ENCODE assay signal across 13 mouse cellular contexts in genomic region chr11:70297405-70297804, GRCm38 (mm10). TPM values are rescaled to one million over a fixed set of nuclear protein-coding genes. Genes with fewer than 3 reads are reported as not detected.
DNase-seq lines count a peak whose midpoint lies in the region; ATAC-seq and TF ChIP-seq lines count a peak whose summit lies in the region.
"Had no signal": no experiment of that assay in that cellular context is flagged by ENCODE, and none has a peak within 500 bp of the region (broad histone marks: within the 10 kb centered on the region; RNA-seq: fewer than 3 reads in every experiment).

No protein-coding gene starts in this region.

- no peaks in the 10 kb centered on the region for H3K36me3 ChIP-seq in stomach, embryonic 16.5 days (ENCODE audit: control insufficient read depth, insufficient read depth, low read length)
- H3K36me3 ChIP-seq in stomach, postnatal 0 days (ENCODE audit: control insufficient read depth, insufficient read depth, low read length): no peaks in the 10 kb centered on the region
- no peaks in the 10 kb centered on the region for H3K36me3 ChIP-seq in forebrain, embryonic 15.5 days
- no peaks in the 10 kb centered on the region for H3K36me3 ChIP-seq in forebrain, embryonic 13.5 days (ENCODE audit: poor library complexity, severe bottlenecking)
- H3K36me3 ChIP-seq: midbrain, embryonic 10.5 days had no signal

- 0 out of 2 replicates have a peak, but pooled peaks cover 4% of the 10 kb centered on the region for H3K4me1 ChIP-seq in stomach, embryonic 16.5 days (ENCODE audit: control insufficient read depth, insufficient read depth, low read length)
- no peaks in the 10 kb centered on the region for H3K4me1 ChIP-seq in stomach, postnatal 0 days (replicated peaks; ENCODE audit: control insufficient read depth, insufficient read depth)
- H3K4me1 ChIP-seq in forebrain, embryonic 15.5 days: no peaks in the 10 kb centered on the region
- no peaks in the 10 kb centered on the region for H3K4me1 ChIP-seq in forebrain, embryonic 13.5 days
- H3K4me1 ChIP-seq: midbrain, embryonic 10.5 days had no signal

- H3K27ac ChIP-seq in stomach, embryonic 16.5 days (ENCODE audit: low read length): peak overlapping the region; percentile 45; the same call in 1 of the 2 replicates
- H3K27ac ChIP-seq in stomach, postnatal 0 days (replicated peaks): no peak overlapping the region
- H3K27ac ChIP-seq in forebrain, embryonic 15.5 days (replicated peaks): no peak overlapping the region; the same call in 1 of the 2 replicates
- H3K27ac ChIP-seq in forebrain, embryonic 13.5 days: no peak overlapping the region
- H3K27ac ChIP-seq: liver, embryonic 14.5 days; midbrain, embryonic 10.5 days had no signal

- H3K9me3 ChIP-seq in stomach, embryonic 16.5 days (replicated peaks; ENCODE audit: control insufficient read depth, low read length): peaks cover 6% of the 10 kb centered on the region
- H3K9me3 ChIP-seq in stomach, postnatal 0 days (ENCODE audit: control insufficient read depth, low read length): no peaks in the 10 kb centered on the region
- H3K9me3 ChIP-seq in forebrain, embryonic 15.5 days: no peaks in the 10 kb centered on the region
- H3K9me3 ChIP-seq in forebrain, embryonic 13.5 days (replicated peaks): 0 out of 2 replicates have a peak, but pooled peaks cover 6% of the 10 kb centered on the region

- H3K27me3 ChIP-seq in stomach, embryonic 16.5 days (ENCODE audit: control insufficient read depth, insufficient read depth, low read length): no peaks in the 10 kb centered on the region
- no peaks in the 10 kb centered on the region for H3K27me3 ChIP-seq in stomach, postnatal 0 days (ENCODE audit: control insufficient read depth, insufficient read depth, low read length)
- H3K27me3 ChIP-seq in forebrain, embryonic 15.5 days: no peaks in the 10 kb centered on the region
- H3K27me3 ChIP-seq in forebrain, embryonic 13.5 days: no peaks in the 10 kb centered on the region

- DNase-seq in CD4-positive, CD25-positive, alpha-beta regulatory T cell, adult 2 months (ENCODE audit: low read depth, low spot score): peak; percentile 26
- DNase-seq in kidney, postnatal 10 days: peak; percentile 25
- no peak for DNase-seq in kidney, postnatal 25 days
- DNase-seq in stomach, postnatal 0 days (ENCODE audit: low spot score): no peak
- DNase-seq: adrenal gland, postnatal 36 days; cerebellum, adult 18-20 months had no signal

- TF ChIP-seq EP300 in stomach, postnatal 0 days (optimal IDR thresholded peaks at IDR 0.05): no peak

- ATAC-seq in CD4-positive, CD25-positive, alpha-beta regulatory T cell, adult 4 months: no peak
- no peak for ATAC-seq in stomach, embryonic 16.5 days (ENCODE audit: insufficient read depth, low FRiP score)
- ATAC-seq in stomach, postnatal 0 days (ENCODE audit: low FRiP score, low TSS enrichment): no peak
- no peak for ATAC-seq in forebrain, embryonic 15.5 days (replicated peaks)
- ATAC-seq in forebrain, embryonic 13.5 days: no peak

- TF ChIP-seq CTCF in stomach, postnatal 0 days (IDR thresholded peaks at IDR 0.05; ENCODE audit: low read depth): no peak

- WGBS in stomach, embryonic 16.5 days: 30% methylated on average over 4 of the region's 4 CpGs
- WGBS in stomach, postnatal 0 days: 34% methylated on average over 4 of the region's 4 CpGs
- WGBS in forebrain, embryonic 15.5 days: 64% methylated on average over 4 of the region's 4 CpGs
- 72% methylated on average over 4 of the region's 4 CpGs for WGBS in forebrain, embryonic 13.5 days

- no peak overlapping the region for H3K4me3 ChIP-seq in stomach, embryonic 16.5 days (replicated peaks; ENCODE audit: low read length)
- no peak overlapping the region for H3K4me3 ChIP-seq in stomach, postnatal 0 days (ENCODE audit: low read depth, low read length)
- H3K4me3 ChIP-seq in forebrain, embryonic 15.5 days: no peak overlapping the region
- no peak overlapping the region for H3K4me3 ChIP-seq in forebrain, embryonic 13.5 days
- H3K4me3 ChIP-seq: midbrain, embryonic 10.5 days had no signal

- H3K9ac ChIP-seq in stomach, embryonic 16.5 days (ENCODE audit: low read length): no peak overlapping the region
- no peak overlapping the region for H3K9ac ChIP-seq in stomach, postnatal 0 days (ENCODE audit: low read length)
- no peak overlapping the region for H3K9ac ChIP-seq in forebrain, embryonic 15.5 days (replicated peaks)
- no peak overlapping the region for H3K9ac ChIP-seq in forebrain, embryonic 13.5 days
- H3K9ac ChIP-seq: liver, embryonic 14.5 days had no signal

- no peak overlapping the region for H3K4me2 ChIP-seq in stomach, embryonic 16.5 days (ENCODE audit: low read depth, low read length)
- no peak overlapping the region for H3K4me2 ChIP-seq in stomach, postnatal 0 days (replicated peaks; ENCODE audit: low read depth)
- no peak overlapping the region for H3K4me2 ChIP-seq in forebrain, embryonic 15.5 days (replicated peaks)
- no peak overlapping the region for H3K4me2 ChIP-seq in forebrain, embryonic 13.5 days

RNA-seq across cellular contexts. Expression of gene Alox12e, which starts 25.0 kb away (rescaled TPM):
- polyA plus RNA-seq in CD4-positive, CD25-positive, alpha-beta regulatory T cell, adult 4 months (2017; shearing (Covaris generic)): not detected
- not detected in 2 replicates for polyA plus RNA-seq in stomach, embryonic 16.5 days (2015; fragmentation: Nextera tagmentation; extraction: Ambion mirVana)
- polyA plus RNA-seq in stomach, postnatal 0 days (2015; fragmentation: Nextera tagmentation; extraction: Ambion mirVana): 0.05 and 0.17 TPM in 2 replicates
- not detected in 2 replicates for polyA plus RNA-seq in forebrain, embryonic 15.5 days (2015; fragmentation: Nextera tagmentation; extraction: Ambion mirVana)
- not detected in 2 replicates for polyA plus RNA-seq in forebrain, embryonic 13.5 days (2015; fragmentation: Nextera tagmentation; extraction: Ambion mirVana)
- polyA plus RNA-seq: midbrain, embryonic 10.5 days; stomach, embryonic 14.5 days had no signal

RNA-seq across cellular contexts. Expression of gene Alox12, which starts 42.3 kb away (rescaled TPM):
- polyA plus RNA-seq in CD4-positive, CD25-positive, alpha-beta regulatory T cell, adult 4 months (2017; shearing (Covaris generic)): under 1 TPM in 1 of 2 experiments, not detected in 1; 0.31 TPM
- polyA plus RNA-seq in stomach, embryonic 16.5 days (2015; fragmentation: Nextera tagmentation; extraction: Ambion mirVana): 17.8 and 21.0 TPM in 2 replicates
- polyA plus RNA-seq in stomach, postnatal 0 days (2015; fragmentation: Nextera tagmentation; extraction: Ambion mirVana): 13.8 and 16.5 TPM in 2 replicates
- 0.66 and 0.79 TPM in 2 replicates for polyA plus RNA-seq in forebrain, embryonic 15.5 days (2015; fragmentation: Nextera tagmentation; extraction: Ambion mirVana)
- 0.74 and 1.0 TPM in 2 replicates for polyA plus RNA-seq in forebrain, embryonic 13.5 days (2015; fragmentation: Nextera tagmentation; extraction: Ambion mirVana)

RNA-seq across cellular contexts. Expression of gene Alox15, which starts 54.4 kb away (rescaled TPM):
- not detected for polyA plus RNA-seq in CD4-positive, CD25-positive, alpha-beta regulatory T cell, adult 4 months (2017; shearing (Covaris generic))
- polyA plus RNA-seq in stomach, embryonic 16.5 days (2015; fragmentation: Nextera tagmentation; extraction: Ambion mirVana): 12.7 and 19.7 TPM in 2 replicates
- polyA plus RNA-seq in stomach, postnatal 0 days (2015; fragmentation: Nextera tagmentation; extraction: Ambion mirVana): 3.2 and 12.3 TPM in 2 replicates
- polyA plus RNA-seq in forebrain, embryonic 15.5 days (2015; fragmentation: Nextera tagmentation; extraction: Ambion mirVana): not detected in 2 replicates
- 0.15 TPM in 1 of 2 replicates, not detected in the other for polyA plus RNA-seq in forebrain, embryonic 13.5 days (2015; fragmentation: Nextera tagmentation; extraction: Ambion mirVana)
- polyA plus RNA-seq: midbrain, embryonic 10.5 days had no signal

RNA-seq across cellular contexts. Expression of gene Rnasek, which starts 57.8 kb away (rescaled TPM):
- 100 to 1,000 TPM; 218 TPM for polyA plus RNA-seq in CD4-positive, CD25-positive, alpha-beta regulatory T cell, adult 4 months (2017; shearing (Covaris generic))
- 207 and 226 TPM in 2 replicates for polyA plus RNA-seq in stomach, embryonic 16.5 days (2015; fragmentation: Nextera tagmentation; extraction: Ambion mirVana)
- 317 and 326 TPM in 2 replicates for polyA plus RNA-seq in stomach, postnatal 0 days (2015; fragmentation: Nextera tagmentation; extraction: Ambion mirVana)
- 271 and 278 TPM in 2 replicates for polyA plus RNA-seq in forebrain, embryonic 15.5 days (2015; fragmentation: Nextera tagmentation; extraction: Ambion mirVana)
- polyA plus RNA-seq in forebrain, embryonic 13.5 days (2015; fragmentation: Nextera tagmentation; extraction: Ambion mirVana): 227 and 236 TPM in 2 replicates

RNA-seq across cellular contexts. Expression of gene Gm21988, which starts 57.8 kb away (rescaled TPM):
- 1 to 10 TPM; 3.3 to 5.3 TPM for polyA plus RNA-seq in CD4-positive, CD25-positive, alpha-beta regulatory T cell, adult 4 months (2017; shearing (Covaris generic))
- 9.6 and 10.2 TPM in 2 replicates for polyA plus RNA-seq in stomach, embryonic 16.5 days (2015; fragmentation: Nextera tagmentation; extraction: Ambion mirVana)
- 7.5 and 10.1 TPM in 2 replicates for polyA plus RNA-seq in stomach, postnatal 0 days (2015; fragmentation: Nextera tagmentation; extraction: Ambion mirVana)
- 12.9 and 13.0 TPM in 2 replicates for polyA plus RNA-seq in forebrain, embryonic 15.5 days (2015; fragmentation: Nextera tagmentation; extraction: Ambion mirVana)
- polyA plus RNA-seq in forebrain, embryonic 13.5 days (2015; fragmentation: Nextera tagmentation; extraction: Ambion mirVana): 10.7 and 12.1 TPM in 2 replicates

Comparison
In these comparisons a context has a peak if more than half of its experiments do, and no peak if none do; other contexts are left out.
1. DNase-seq: peak in CD4-positive, CD25-positive, alpha-beta regulatory T cell, adult 2 months (single experiment) and kidney, postnatal 10 days (single experiment); none in kidney, postnatal 25 days (0 of 2) and stomach, postnatal 0 days (single experiment).